Mouse (Mus musculus): ENCODE data around the gene Sept7.

- TF ChIP-seq EP300 (IDR thresholded peaks at IDR 0.05; ENCODE audit: low read depth) (no peak), CTCF (IDR thresholded peaks at IDR 0.05; ENCODE audit: low read depth) (no peak)
Observed at GRCm38 (mm10) chr9:25241065-25241464, 11.2 kb upstream of the Sept7 start.

Data from liver, postnatal 0 days (tissue).